Mouse (Mus musculus): ENCODE data around the gene Tbc1d16.

- no peak for TF ChIP-seq CTCF (IDR thresholded peaks at IDR 0.05; ENCODE audit: insufficient read depth, low read length)
- no peak for TF ChIP-seq POLR2A (IDR thresholded peaks at IDR 0.05; ENCODE audit: borderline replicate concordance, extremely low read depth, low read depth, low read length)
Observed at GRCm38 (mm10) chr11:119095441-119095840, 132.9 kb downstream of the Tbc1d16 start.
